Mouse (Mus musculus) CH12.LX (cell line): ENCODE data around the gene Aspscr1. TPM values are rescaled to one million over a fixed set of nuclear protein-coding genes. Genes with fewer than 3 reads are reported as not detected.

Experiments
- DNase-seq: peaks from one replicate; pipeline ENCODE4 v3.0.0-alpha.2; 2013; ENCODE audit errors: extremely low read depth
- H3K27ac ChIP-seq: 2 replicates; pipeline ENCODE4 v1.5.1; 2012; ENCODE audit warnings: low read depth, mild to moderate bottlenecking, control low read depth, moderate library complexity; ENCODE audit not compliant: insufficient read depth
- H3K27me3 ChIP-seq: replicated peaks from 2 replicates; pipeline ENCODE3; 2012; ENCODE audit warnings: inconsistent platforms
- H3K36me3 ChIP-seq, 2 experiments: replicated peaks in 1 of 2; 2 replicates each; pipeline versions ENCODE3 to v1.6.1; 2012; ENCODE audit warnings: inconsistent platforms in 1 of 2, low read length in 1 of 2, mild to moderate bottlenecking in 1 of 2, mixed read lengths in 1 of 2, moderate library complexity in 1 of 2; ENCODE audit not compliant: control insufficient read depth in 1 of 2, insufficient read depth in 1 of 2
- H3K4me1 ChIP-seq, 2 experiments: 2 replicates each; pipeline ENCODE4 v1.6.1; 2012; ENCODE audit warnings: inconsistent platforms in 1 of 2, moderate library complexity in 1 of 2; ENCODE audit not compliant: insufficient read depth in 2 of 2, control insufficient read depth in 1 of 2
- H3K4me2 ChIP-seq: 2 replicates; pipeline ENCODE4 v1.6.1; 2012; ENCODE audit warnings: low read depth, mild to moderate bottlenecking, control low read depth; ENCODE audit not compliant: poor library complexity, insufficient read depth, severe bottlenecking
- H3K4me3 ChIP-seq, 3 experiments: fragments of 150-350 bp in 1 of 3; sonication (generic) in 1 of 3; replicated peaks in 1 of 3; 2 replicates each; pipeline versions ENCODE3 to v1.5.1; 2011 to 2012; ENCODE audit warnings: low read depth in 2 of 3, low read length in 2 of 3, mild to moderate bottlenecking in 2 of 3, moderate library complexity in 2 of 3, control low read depth in 1 of 3, improper control_type of control experiment in 1 of 3, inconsistent platforms in 1 of 3, mixed read lengths in 1 of 3; ENCODE audit not compliant: poor library complexity in 1 of 3
- H3K79me2 ChIP-seq: replicated peaks from 2 replicates; pipeline ENCODE4 v1.6.1; 2012; ENCODE audit warnings: mild to moderate bottlenecking, moderate library complexity; ENCODE audit not compliant: control insufficient read depth, poor library complexity, insufficient read depth, severe bottlenecking; ENCODE audit errors: extremely low read depth
- H3K9ac ChIP-seq: 2 replicates; pipeline ENCODE4 v1.6.1; 2012; ENCODE audit warnings: low read depth, mild to moderate bottlenecking, control low read depth, moderate library complexity; ENCODE audit not compliant: insufficient read depth
- H3K9me3 ChIP-seq: replicated peaks from 2 replicates; pipeline ENCODE3; 2012; ENCODE audit warnings: low read length, inconsistent platforms, mixed read lengths
- BHLHE40 ChIP-seq: IDR thresholded peaks from 2 replicates; pipeline ENCODE4 v1.6.1; 2011; ENCODE audit warnings: mild to moderate bottlenecking, low read depth, low read length, improper control_type of control experiment
- E2F4 ChIP-seq: IDR thresholded peaks from 2 replicates; pipeline ENCODE4 v1.6.1; 2011; ENCODE audit warnings: low read depth, low read length, improper control_type of control experiment; ENCODE audit not compliant: insufficient replicate concordance
- EP300 ChIP-seq: IDR thresholded peaks from 2 replicates; pipeline ENCODE4 v1.6.1; 2011; ENCODE audit warnings: low read length, improper control_type of control experiment
- HCFC1 ChIP-seq: IDR thresholded peaks from 2 replicates; pipeline ENCODE4 v1.6.1; 2012; ENCODE audit warnings: low read depth, mild to moderate bottlenecking, inconsistent platforms, low read length, improper control_type of control experiment
- IRF4 ChIP-seq: IDR thresholded peaks from 2 replicates; pipeline ENCODE4 v1.6.1; 2014; ENCODE audit warnings: low read depth, mild to moderate bottlenecking, inconsistent platforms, low read length, improper control_type of control experiment
- MAZ ChIP-seq: IDR thresholded peaks from 2 replicates; pipeline ENCODE4 v1.6.1; 2012; ENCODE audit warnings: low read depth, mild to moderate bottlenecking, inconsistent platforms, low read length, improper control_type of control experiment, moderate library complexity
- MEF2A ChIP-seq: IDR thresholded peaks from 2 replicates; pipeline ENCODE4 v1.6.1; 2014; ENCODE audit warnings: low read depth, mild to moderate bottlenecking, inconsistent platforms, low read length, improper control_type of control experiment, borderline replicate concordance
- NELFE ChIP-seq: IDR thresholded peaks from 2 replicates; pipeline ENCODE4 v1.6.1; 2011; ENCODE audit warnings: low read depth, low read length, improper control_type of control experiment
- RCOR1 ChIP-seq: conservative IDR thresholded peaks from 2 replicates; pipeline ENCODE4 v1.6.1; 2012; ENCODE audit warnings: low read depth, mild to moderate bottlenecking, inconsistent platforms, low read length, improper control_type of control experiment
- USF1 ChIP-seq: IDR thresholded peaks from 2 replicates; pipeline ENCODE4 v1.6.1; 2014; ENCODE audit warnings: low read depth, mild to moderate bottlenecking, inconsistent platforms, low read length, improper control_type of control experiment
- ZC3H11A ChIP-seq: IDR thresholded peaks from 2 replicates; pipeline ENCODE4 v1.6.1; 2012; ENCODE audit warnings: low read depth, mild to moderate bottlenecking, inconsistent platforms, low read length, improper control_type of control experiment
- ZKSCAN1 ChIP-seq: IDR thresholded peaks from 2 replicates; pipeline ENCODE4 v1.6.1; 2012; ENCODE audit warnings: low read depth, inconsistent platforms, low read length, improper control_type of control experiment, borderline replicate concordance
- dilution Hi-C: fragments of 300-500 bp; cut with MboI; formaldehyde crosslinking; loops from 2 replicates; pipeline ENCODE4 v1.14.3; 2020; ENCODE audit warnings: low sequenced_read_pairs; ENCODE audit not compliant: extremely low pct_unique_long_range_greater_than_20kb, extremely low pct_ligation_motif_present
- in situ Hi-C: fragments of 300-500 bp; cut with MboI; formaldehyde crosslinking; loops from 3 replicates; pipeline ENCODE4 v1.14.3; 2019; ENCODE audit warnings: low sequenced_read_pairs, low pct_ligation_motif_present, low pct_unique_long_range_greater_than_20kb, mixed read lengths
- polyA plus RNA-seq: library from polyadenylated mRNA; unstranded; fragments of >175 nt; gene quantifications from 2 replicates; pipeline ENCODE4 v1.2.1, GENCODE M21; 2012; ENCODE audit warnings: low read depth; ENCODE audit not compliant: insufficient read length
- total RNA-seq, 2 experiments: library from RNA; depleted of rRNA; stranded (reverse); fragments of 300-350 nt in 1 of 2; fragments of >200 nt in 1 of 2; gene quantifications; 2 replicates each; pipeline ENCODE4 v1.2.3; 2012 to 2014

Aspscr1 gene
- total and polyA plus RNA-seq, 3 experiments, result 27.3 to 69.9 (median 34.1) TPM

DNA sequence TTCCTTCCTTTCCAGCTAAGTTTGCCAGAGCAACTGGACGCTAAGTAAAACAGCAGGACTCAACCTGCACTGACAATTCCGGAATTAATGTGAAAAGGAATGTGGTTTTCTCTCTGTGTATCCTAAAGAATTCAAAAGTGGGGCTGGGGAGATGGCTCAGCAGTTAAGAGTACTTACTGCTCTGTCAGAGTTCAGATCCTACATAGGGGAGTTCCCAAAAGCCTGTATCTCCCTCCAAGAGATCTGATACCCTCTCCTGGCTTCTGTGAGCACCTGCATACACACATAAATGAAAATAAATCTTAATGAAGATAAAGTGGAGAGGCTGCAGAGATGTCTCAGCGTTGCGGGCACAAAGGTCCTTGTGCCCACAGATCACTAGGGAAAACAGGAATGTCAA, 78.8 kb downstream of the Aspscr1 start:
- no peak for DNase-seq
- H3K4me2 ChIP-seq, result no peak overlapping the region
- H3K9me3 ChIP-seq, result no peaks in the 10 kb centered on the region
- H3K27ac ChIP-seq, result no peak overlapping the region
- no peak overlapping the region for H3K9ac ChIP-seq
- peaks cover 17% of the 10 kb centered on the region for H3K27me3 ChIP-seq
- dilution Hi-C loops (no loop called here), in situ Hi-C loops (no loop called here)
- no peak for TF ChIP-seq USF1
- no peak for TF ChIP-seq RCOR1
- TF ChIP-seq NELFE, result no peak
- no peak for TF ChIP-seq IRF4
- no peak for TF ChIP-seq MAZ
- TF ChIP-seq ZC3H11A, result no peak
- no peak for TF ChIP-seq E2F4
- TF ChIP-seq ZKSCAN1, result no peak
- TF ChIP-seq BHLHE40, result no peak
- no peak for TF ChIP-seq MEF2A
- TF ChIP-seq EP300, result no peak
- no peak for TF ChIP-seq HCFC1
- no peaks in the 10 kb centered on the region for H3K36me3 ChIP-seq
- no peak overlapping the region for H3K4me3 ChIP-seq
- H3K4me1 ChIP-seq, result no peaks in the 10 kb centered on the region
- H3K79me2 ChIP-seq, result no peaks in the 10 kb centered on the region

Other genes with a start within 250 kb of the Aspscr1 start
Only the 20 nearest of the 32 such genes appear.
- gene Ppp1r27, start 121.8 kb upstream of the Aspscr1 start, total RNA-seq (2012; rRNA removed), result not detected in 2 replicates
- gene Ppp1r27, start 121.8 kb upstream of the Aspscr1 start, total RNA-seq (2014; rRNA removed), result not detected in 2 replicates
- not detected in 2 replicates for gene Ppp1r27, start 121.8 kb upstream of the Aspscr1 start, polyA plus RNA-seq
- gene P4hb, start 99.7 kb upstream of the Aspscr1 start, total RNA-seq (2012; rRNA removed), result 531 and 594 TPM in 2 replicates
- 453 and 486 TPM in 2 replicates for gene P4hb, start 99.7 kb upstream of the Aspscr1 start, total RNA-seq (2014; rRNA removed)
- 644 and 662 TPM in 2 replicates for gene P4hb, start 99.7 kb upstream of the Aspscr1 start, polyA plus RNA-seq
- 417 and 467 TPM in 2 replicates for gene Arhgdia, start 91.3 kb upstream of the Aspscr1 start, total RNA-seq (2012; rRNA removed)
- gene Arhgdia, start 91.3 kb upstream of the Aspscr1 start, total RNA-seq (2014; rRNA removed), result 126 and 172 TPM in 2 replicates
- 957 and 958 TPM in 2 replicates for gene Arhgdia, start 91.3 kb upstream of the Aspscr1 start, polyA plus RNA-seq
- gene Alyref, start 74.6 kb upstream of the Aspscr1 start, total RNA-seq (2012; rRNA removed), result 582 and 793 TPM in 2 replicates
- gene Alyref, start 74.6 kb upstream of the Aspscr1 start, total RNA-seq (2014; rRNA removed), result 358 and 361 TPM in 2 replicates
- 444 and 451 TPM in 2 replicates for gene Alyref, start 74.6 kb upstream of the Aspscr1 start, polyA plus RNA-seq
- gene Anapc11, start 74.6 kb upstream of the Aspscr1 start, total RNA-seq (2012; rRNA removed), result 108 and 114 TPM in 2 replicates
- gene Anapc11, start 74.6 kb upstream of the Aspscr1 start, total RNA-seq (2014; rRNA removed), result 51.7 and 57.0 TPM in 2 replicates
- gene Anapc11, start 74.6 kb upstream of the Aspscr1 start, polyA plus RNA-seq, result 142 and 145 TPM in 2 replicates
- 0.55 TPM in 1 of 2 replicates, not detected in the other for gene Npb, start 64.5 kb upstream of the Aspscr1 start, total RNA-seq (2012; rRNA removed)
- not detected in 2 replicates for gene Npb, start 64.5 kb upstream of the Aspscr1 start, total RNA-seq (2014; rRNA removed)
- gene Npb, start 64.5 kb upstream of the Aspscr1 start, polyA plus RNA-seq, result 1.0 and 1.3 TPM in 2 replicates
- gene Pcyt2, start 55.0 kb upstream of the Aspscr1 start, total RNA-seq (2012; rRNA removed), result 166 and 175 TPM in 2 replicates
- 149 and 154 TPM in 2 replicates for gene Pcyt2, start 55.0 kb upstream of the Aspscr1 start, total RNA-seq (2014; rRNA removed)
- 155 and 158 TPM in 2 replicates for gene Pcyt2, start 55.0 kb upstream of the Aspscr1 start, polyA plus RNA-seq
- gene Sirt7, start 47.7 kb upstream of the Aspscr1 start, total RNA-seq (2012; rRNA removed), result 75.2 and 87.1 TPM in 2 replicates
- 71.7 and 74.4 TPM in 2 replicates for gene Sirt7, start 47.7 kb upstream of the Aspscr1 start, total RNA-seq (2014; rRNA removed)
- gene Sirt7, start 47.7 kb upstream of the Aspscr1 start, polyA plus RNA-seq, result 84.4 and 91.3 TPM in 2 replicates
- gene Mafg, start 39.4 kb upstream of the Aspscr1 start, total RNA-seq (2012; rRNA removed), result 26.4 and 29.3 TPM in 2 replicates
- gene Mafg, start 39.4 kb upstream of the Aspscr1 start, total RNA-seq (2014; rRNA removed), result 14.6 and 17.0 TPM in 2 replicates
- gene Mafg, start 39.4 kb upstream of the Aspscr1 start, polyA plus RNA-seq, result 62.1 and 63.7 TPM in 2 replicates
- 26.2 and 75.3 TPM in 2 replicates for gene Pycr1, start 29.2 kb upstream of the Aspscr1 start, total RNA-seq (2012; rRNA removed)
- 18.3 and 21.0 TPM in 2 replicates for gene Pycr1, start 29.2 kb upstream of the Aspscr1 start, total RNA-seq (2014; rRNA removed)
- 27.2 and 32.3 TPM in 2 replicates for gene Pycr1, start 29.2 kb upstream of the Aspscr1 start, polyA plus RNA-seq
- 0.68 and 0.88 TPM in 2 replicates for gene Myadml2, start 24.8 kb upstream of the Aspscr1 start, total RNA-seq (2012; rRNA removed)
- gene Myadml2, start 24.8 kb upstream of the Aspscr1 start, total RNA-seq (2014; rRNA removed), result not detected in 2 replicates
- gene Myadml2, start 24.8 kb upstream of the Aspscr1 start, polyA plus RNA-seq, result not detected in 2 replicates
- not detected in 2 replicates for gene Notum, start 11.8 kb upstream of the Aspscr1 start, total RNA-seq (2012; rRNA removed)
- not detected in 2 replicates for gene Notum, start 11.8 kb upstream of the Aspscr1 start, total RNA-seq (2014; rRNA removed)
- gene Notum, start 11.8 kb upstream of the Aspscr1 start, polyA plus RNA-seq, result not detected in 2 replicates
- 101 and 103 TPM in 2 replicates for gene Cenpx, start 40.8 kb downstream of the Aspscr1 start, total RNA-seq (2012; rRNA removed)
- 72.3 and 76.5 TPM in 2 replicates for gene Cenpx, start 40.8 kb downstream of the Aspscr1 start, total RNA-seq (2014; rRNA removed)
- 122 and 131 TPM in 2 replicates for gene Cenpx, start 40.8 kb downstream of the Aspscr1 start, polyA plus RNA-seq
- gene Lrrc45, start 41.0 kb downstream of the Aspscr1 start, total RNA-seq (2012; rRNA removed), result 31.3 and 35.6 TPM in 2 replicates
- gene Lrrc45, start 41.0 kb downstream of the Aspscr1 start, total RNA-seq (2014; rRNA removed), result 11.7 and 12.9 TPM in 2 replicates
- gene Lrrc45, start 41.0 kb downstream of the Aspscr1 start, polyA plus RNA-seq, result 20.3 and 23.8 TPM in 2 replicates
- 8.9 and 9.9 TPM in 2 replicates for gene Rac3, start 48.5 kb downstream of the Aspscr1 start, total RNA-seq (2012; rRNA removed)
- gene Rac3, start 48.5 kb downstream of the Aspscr1 start, total RNA-seq (2014; rRNA removed), result 2.9 and 3.4 TPM in 2 replicates
- 5.5 and 8.3 TPM in 2 replicates for gene Rac3, start 48.5 kb downstream of the Aspscr1 start, polyA plus RNA-seq
- gene Dcxr, start 54.3 kb downstream of the Aspscr1 start, total RNA-seq (2012; rRNA removed), result 49.4 and 74.7 TPM in 2 replicates
- gene Dcxr, start 54.3 kb downstream of the Aspscr1 start, total RNA-seq (2014; rRNA removed), result 24.1 and 24.8 TPM in 2 replicates
- gene Dcxr, start 54.3 kb downstream of the Aspscr1 start, polyA plus RNA-seq, result 23.3 and 23.5 TPM in 2 replicates
- gene Cbr2, start 59.1 kb downstream of the Aspscr1 start, total RNA-seq (2012; rRNA removed), result 0.21 and 0.25 TPM in 2 replicates
- gene Cbr2, start 59.1 kb downstream of the Aspscr1 start, total RNA-seq (2014; rRNA removed), result not detected in 2 replicates
- not detected in 2 replicates for gene Cbr2, start 59.1 kb downstream of the Aspscr1 start, polyA plus RNA-seq
- gene Hmga1b, start 89.8 kb downstream of the Aspscr1 start, total RNA-seq (2012; rRNA removed), result 167 and 203 TPM in 2 replicates
- 105 and 126 TPM in 2 replicates for gene Hmga1b, start 89.8 kb downstream of the Aspscr1 start, total RNA-seq (2014; rRNA removed)
- gene Hmga1b, start 89.8 kb downstream of the Aspscr1 start, polyA plus RNA-seq, result 368 and 414 TPM in 2 replicates
- gene Rfng, start 111.2 kb downstream of the Aspscr1 start, total RNA-seq (2012; rRNA removed), result 10.0 and 10.4 TPM in 2 replicates
- gene Rfng, start 111.2 kb downstream of the Aspscr1 start, total RNA-seq (2014; rRNA removed), result 3.8 and 4.3 TPM in 2 replicates
- 14.2 and 17.6 TPM in 2 replicates for gene Rfng, start 111.2 kb downstream of the Aspscr1 start, polyA plus RNA-seq
- gene Gps1, start 111.3 kb downstream of the Aspscr1 start, total RNA-seq (2012; rRNA removed), result 174 and 254 TPM in 2 replicates
- 184 and 188 TPM in 2 replicates for gene Gps1, start 111.3 kb downstream of the Aspscr1 start, total RNA-seq (2014; rRNA removed)
- gene Gps1, start 111.3 kb downstream of the Aspscr1 start, polyA plus RNA-seq, result 141 and 158 TPM in 2 replicates